Mouse (Mus musculus) hindlimb bud, embryonic 11.5 days (tissue): ENCODE measurements at regions not wholly inside any gene's neighbourhood (a gene's known extent, or its start where the extent isn't known, plus 50 kb on each side); places are given as distances from the start of the nearest gene placed in this dataset.

Experiments
- DNase-seq: peaks from one replicate; pipeline ENCODE4 v3.0.0-alpha.2; 2012; ENCODE audit warnings: low read depth, low spot score; ENCODE audit errors: extremely low spot score

GRCm38 (mm10) chr12:106853711-106854240, 634.7 kb upstream of the 3110018I06Rik start:
- DNase-seq = peak; percentile 53

GRCm38 (mm10) chr12:106855520-106855919, 632.9 kb upstream of the 3110018I06Rik start:
- no peak for DNase-seq

- no peak for DNase-seq
Observed at GRCm38 (mm10) chr12:106861638-106862037, 626.8 kb upstream of the 3110018I06Rik start.

- no peak for DNase-seq
Observed at GRCm38 (mm10) chr12:106864076-106864475, 624.4 kb upstream of the 3110018I06Rik start.

GRCm38 (mm10) chr12:106868036-106868435, 620.4 kb upstream of the 3110018I06Rik start:
- DNase-seq = no peak

GRCm38 (mm10) chr12:106871481-106871880, 617.0 kb upstream of the 3110018I06Rik start:
- DNase-seq = no peak

GRCm38 (mm10) chr12:106872966-106873730, 615.3 kb upstream of the 3110018I06Rik start:
- no peak for DNase-seq

- DNase-seq = no peak
Observed at GRCm38 (mm10) chr12:106890319-106890718, 598.1 kb upstream of the 3110018I06Rik start.

GRCm38 (mm10) chr12:106894061-106894460, 594.4 kb upstream of the 3110018I06Rik start:
- DNase-seq = no peak

GRCm38 (mm10) chr12:106904202-106904601, 584.2 kb upstream of the 3110018I06Rik start:
- DNase-seq = no peak

- DNase-seq = no peak
Observed at GRCm38 (mm10) chr12:106912782-106913181, 575.6 kb upstream of the 3110018I06Rik start.

GRCm38 (mm10) chr12:106922571-106922991, 565.9 kb upstream of the 3110018I06Rik start:
- peak; percentile 37 for DNase-seq

GRCm38 (mm10) chr12:106928389-106928788, 560.0 kb upstream of the 3110018I06Rik start:
- no peak for DNase-seq

GRCm38 (mm10) chr12:106929161-106929560, 559.3 kb upstream of the 3110018I06Rik start:
- no peak for DNase-seq

GRCm38 (mm10) chr12:106931591-106931990, 556.8 kb upstream of the 3110018I06Rik start:
- no peak for DNase-seq

- DNase-seq = no peak
Observed at GRCm38 (mm10) chr12:106939381-106939780, 549.1 kb upstream of the 3110018I06Rik start.

GRCm38 (mm10) chr12:106943874-106944273, 544.6 kb upstream of the 3110018I06Rik start:
- DNase-seq = no peak

- DNase-seq = no peak
Observed at GRCm38 (mm10) chr12:106952621-106953020, 535.8 kb upstream of the 3110018I06Rik start.

- no peak for DNase-seq
Observed at GRCm38 (mm10) chr12:106955778-106956177, 532.7 kb upstream of the 3110018I06Rik start.

- DNase-seq = no peak
Observed at GRCm38 (mm10) chr12:106956266-106956665, 532.2 kb upstream of the 3110018I06Rik start.

GRCm38 (mm10) chr12:106961991-106962390, 526.4 kb upstream of the 3110018I06Rik start:
- no peak for DNase-seq

- no peak for DNase-seq
Observed at GRCm38 (mm10) chr12:106963762-106964161, 524.7 kb upstream of the 3110018I06Rik start.
